Mouse (Mus musculus) hematopoietic multipotent progenitor cell, adult 10-12 weeks (in vitro differentiated cells): ENCODE measurements around the gene H2-Q10. TPM values are rescaled to one million over a fixed set of nuclear protein-coding genes. Genes with fewer than 3 reads are reported as not detected.

Experiments used
- polyA plus RNA-seq: library from polyadenylated mRNA; stranded (reverse); fragments of >175 nt; gene quantifications from 2 replicates; pipeline ENCODE4 v1.2.3, GENCODE M21; 2012; ENCODE audit warnings: low replicate concordance

H2-Q10 gene
- polyA plus RNA-seq: 8.2 and 27.0 TPM in 2 replicates

DNA sequence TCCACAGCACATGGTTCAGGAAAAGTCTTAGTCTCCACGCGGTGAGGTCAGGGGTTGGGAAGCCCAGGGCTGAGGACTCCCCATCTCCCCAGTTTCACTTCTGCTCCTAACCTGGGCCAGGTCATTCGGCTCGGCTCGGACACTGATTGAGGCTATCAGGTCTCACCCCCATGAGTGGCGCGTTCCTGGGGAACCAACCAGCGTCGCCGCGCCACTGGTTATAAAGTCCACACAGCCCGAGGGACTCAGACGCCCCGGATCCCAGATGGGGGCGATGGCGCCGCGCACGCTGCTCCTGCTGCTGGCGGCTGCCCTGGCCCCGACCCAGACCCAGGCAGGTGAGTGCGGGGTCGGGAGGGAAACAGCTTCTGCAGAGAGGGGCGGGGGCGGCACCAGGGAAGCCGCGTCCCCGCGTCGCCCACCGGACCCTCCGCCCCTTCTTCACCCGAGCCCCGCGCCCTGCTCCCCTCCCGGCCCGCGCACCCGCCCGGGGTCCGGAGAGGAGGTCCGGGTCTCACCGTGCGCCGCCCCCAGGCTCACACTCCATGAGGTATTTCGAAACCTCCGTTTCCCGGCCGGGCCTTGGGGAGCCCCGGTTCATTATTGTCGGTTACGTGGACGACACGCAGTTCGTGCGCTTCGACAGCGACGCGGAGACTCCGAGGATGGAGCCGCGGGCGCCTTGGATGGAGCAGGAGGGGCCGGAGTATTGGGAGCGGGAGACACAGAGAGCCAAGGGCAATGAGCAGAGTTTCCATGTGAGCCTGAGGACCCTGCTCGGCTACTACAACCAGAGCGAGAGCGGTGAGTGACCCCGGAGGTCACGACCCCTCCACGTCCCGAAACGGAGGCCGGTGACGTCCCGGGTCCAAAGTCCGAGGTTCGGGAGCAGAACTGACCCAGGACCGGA, at the start of gene H2-Q10:
TSS of gene H2-Q10 (plus strand) at position 248 of the 910 bp plus-strand sequence.

GRCm38 (mm10) chr17:35424624-35425416, 45.1 kb upstream of the H2-Q10 start, which contains the start of gene H2-Q6:
H2-Q6 (plus strand) TSS chr17:35424850.

DNA sequence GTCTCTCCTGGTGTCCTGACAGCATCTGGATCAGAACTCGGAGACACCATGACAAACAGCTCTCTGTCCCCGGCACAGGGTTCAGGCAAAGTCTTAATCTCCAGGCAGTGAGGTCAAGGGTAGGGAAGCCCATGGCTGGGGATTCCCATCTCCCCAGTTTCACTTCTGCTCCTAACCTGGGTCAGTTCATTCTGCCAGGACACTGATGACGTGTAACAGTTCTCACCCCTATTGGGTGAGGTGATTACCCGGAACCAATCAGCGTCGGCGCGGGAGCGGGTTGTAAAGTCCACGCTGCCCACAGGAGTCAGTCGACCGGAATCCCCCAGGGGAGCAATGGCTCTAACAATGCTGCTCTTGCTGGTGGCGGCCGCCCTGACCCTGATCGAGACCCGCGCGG, 31.0 kb upstream of the H2-Q10 start, which contains the start of gene H2-Q7:
TSS of gene H2-Q7 (plus strand) at position 271 of the 400 bp plus-strand sequence.

DNA sequence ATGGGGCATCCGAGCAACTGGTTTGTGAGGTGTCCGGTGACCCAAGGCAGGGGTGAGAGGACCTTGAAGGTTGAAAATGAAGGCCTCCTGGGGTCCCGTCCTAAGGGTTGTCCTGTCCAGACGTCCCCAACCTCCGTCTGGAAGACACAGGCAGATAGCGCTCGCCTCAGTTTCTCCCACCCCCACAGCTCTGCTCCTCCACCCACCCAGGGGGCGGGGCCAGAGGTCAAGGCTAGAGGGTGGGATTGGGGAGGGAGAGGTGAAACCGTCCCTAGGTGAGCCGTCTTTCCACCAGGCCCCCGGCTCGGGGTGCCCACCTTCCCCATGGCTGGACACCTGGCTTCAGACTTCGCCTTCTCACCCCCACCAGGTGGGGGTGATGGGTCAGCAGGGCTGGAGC, 35.9 kb downstream of the H2-Q10 start, which contains the start of gene Pou5f1:
TSS of gene Pou5f1 (plus strand) at position 243 of the 400 bp plus-strand sequence.

GRCm38 (mm10) chr17:35516652-35517500, 47.0 kb downstream of the H2-Q10 start, which contains the start of the genes Tcf19 and Cchcr1:
Tcf19 (minus strand) TSS chr17:35516824.
Cchcr1 (plus strand) TSS chr17:35517100.

Other genes with a start within 250 kb of the H2-Q10 start
- not detected in 2 replicates for gene Gm16181, start 249.3 kb upstream of the H2-Q10 start, polyA plus RNA-seq
- 2.8 and 6.8 TPM in 2 replicates for gene Atp6v1g2, start 236.4 kb upstream of the H2-Q10 start, polyA plus RNA-seq
- 35.2 and 66.9 TPM in 2 replicates for gene Nfkbil1, start 234.3 kb upstream of the H2-Q10 start, polyA plus RNA-seq
- 174 and 194 TPM in 2 replicates for gene Ddx39b, start 228.3 kb upstream of the H2-Q10 start, polyA plus RNA-seq
- gene H2-D1, start 207.4 kb upstream of the H2-Q10 start, polyA plus RNA-seq: 496 and 1,202 TPM in 2 replicates
- 21.1 and 21.9 TPM in 2 replicates for gene H2-Q1, start 149.7 kb upstream of the H2-Q10 start, polyA plus RNA-seq
- gene H2-Q2, start 127.8 kb upstream of the H2-Q10 start, polyA plus RNA-seq: 3.7 and 12.2 TPM in 2 replicates
- 331 and 730 TPM in 2 replicates for gene H2-Q4, start 90.5 kb upstream of the H2-Q10 start, polyA plus RNA-seq
- 245 and 559 TPM in 2 replicates for gene H2-Q6, start 45.2 kb upstream of the H2-Q10 start, polyA plus RNA-seq
- gene H2-Q7, start 30.9 kb upstream of the H2-Q10 start, polyA plus RNA-seq: 90.4 and 146 TPM in 2 replicates
- not detected in 2 replicates for gene Pou5f1, start 35.9 kb downstream of the H2-Q10 start, polyA plus RNA-seq
- 21.6 and 39.6 TPM in 2 replicates for gene Tcf19, start 46.7 kb downstream of the H2-Q10 start, polyA plus RNA-seq
- gene Cchcr1, start 47.0 kb downstream of the H2-Q10 start, polyA plus RNA-seq: 6.7 and 8.3 TPM in 2 replicates
- not detected in 2 replicates for gene Psors1c2, start 63.1 kb downstream of the H2-Q10 start, polyA plus RNA-seq
- 0.04 and 0.15 TPM in 2 replicates for gene Cdsn, start 82.0 kb downstream of the H2-Q10 start, polyA plus RNA-seq
- 0.59 TPM in 1 of 2 replicates, not detected in the other for gene 2300002M23Rik, start 97.4 kb downstream of the H2-Q10 start, polyA plus RNA-seq
- not detected in 2 replicates for gene Sfta2, start 131.5 kb downstream of the H2-Q10 start, polyA plus RNA-seq
- gene Gm9573, start 156.5 kb downstream of the H2-Q10 start, polyA plus RNA-seq: not detected in 2 replicates
- not detected in 2 replicates for gene Mucl3, start 173.6 kb downstream of the H2-Q10 start, polyA plus RNA-seq
- gene Vars2, start 197.5 kb downstream of the H2-Q10 start, polyA plus RNA-seq: 46.5 and 99.2 TPM in 2 replicates
- gene Gtf2h4, start 203.7 kb downstream of the H2-Q10 start, polyA plus RNA-seq: 8.3 and 11.4 TPM in 2 replicates
- 16.9 and 62.8 TPM in 2 replicates for gene Ddr1, start 234.5 kb downstream of the H2-Q10 start, polyA plus RNA-seq